Mouse (Mus musculus): Measurements from ENCODE around the gene Nek6. TPM values are rescaled to one million over a fixed set of nuclear protein-coding genes. Genes with fewer than 3 reads are reported as not detected.

The Nek6 gene
- polyA plus RNA-seq, 1 experiment from 2014 or later: 85.7 TPM

DNA sequence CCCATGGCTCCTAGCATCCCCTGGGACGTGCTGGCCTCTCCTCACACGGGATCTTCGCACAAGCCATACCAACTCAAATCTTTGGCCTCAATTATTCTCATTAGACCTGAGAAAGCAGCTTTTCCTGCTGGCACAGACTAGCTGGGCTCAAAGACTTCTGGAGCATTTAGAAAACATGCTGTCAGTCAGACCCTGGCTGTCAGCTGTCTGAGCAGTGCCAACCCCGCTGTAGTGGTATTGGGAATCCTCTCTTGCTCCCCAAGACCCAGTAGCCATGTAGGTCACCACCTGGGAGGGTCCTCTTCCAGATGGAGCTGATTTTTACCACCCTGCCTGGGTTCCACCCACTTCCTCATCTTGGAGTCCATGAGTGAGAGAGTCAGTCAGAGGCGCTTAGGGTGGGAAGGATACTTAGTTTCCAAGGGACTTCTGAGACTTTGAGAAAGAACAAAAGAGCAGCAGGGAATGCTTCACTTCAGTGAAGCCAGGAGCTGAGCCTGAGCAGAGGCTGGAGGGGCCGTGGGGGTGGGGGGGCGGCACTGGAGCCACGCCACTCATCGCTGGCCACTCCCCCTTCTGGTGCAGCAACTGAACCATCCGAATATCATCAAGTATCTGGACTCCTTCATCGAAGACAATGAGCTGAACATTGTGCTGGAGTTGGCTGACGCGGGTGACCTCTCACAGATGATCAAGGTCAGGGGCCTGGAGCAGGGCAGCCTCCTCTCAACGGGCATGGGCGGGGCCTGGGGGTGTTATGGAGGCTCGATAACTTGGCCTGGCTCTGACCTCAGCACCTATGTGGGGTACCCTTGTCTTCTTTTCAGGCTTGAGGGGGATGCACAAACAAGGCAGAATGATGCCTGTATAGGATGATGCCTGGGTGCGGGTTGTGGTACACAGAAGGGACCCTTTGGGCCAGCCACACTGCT is 49.1 kb downstream of the Nek6 start:
- WGBS: 51% methylated on average over 17 of the region's 17 CpGs
- Histone ChIP-seq H3K9me3 (replicated peaks) (no peaks in the 10 kb centered on the region), H3K27me3 (no peaks in the 10 kb centered on the region), H3K9ac (no peak overlapping the region), H3K4me1 (peaks cover 20% of the 10 kb centered on the region; the same call in 1 of the 2 replicates), H3K36me3 (peaks cover 11% of the 10 kb centered on the region; the same call in 1 of the 2 replicates), H3K4me2 (replicated peaks) (no peak overlapping the region), H3K4me3 (no peak overlapping the region), H3K27ac (no peak overlapping the region)
- peak; percentile 44; the same call in 1 of the 2 replicates for ATAC-seq (ENCODE audit: low FRiP score)

DNA sequence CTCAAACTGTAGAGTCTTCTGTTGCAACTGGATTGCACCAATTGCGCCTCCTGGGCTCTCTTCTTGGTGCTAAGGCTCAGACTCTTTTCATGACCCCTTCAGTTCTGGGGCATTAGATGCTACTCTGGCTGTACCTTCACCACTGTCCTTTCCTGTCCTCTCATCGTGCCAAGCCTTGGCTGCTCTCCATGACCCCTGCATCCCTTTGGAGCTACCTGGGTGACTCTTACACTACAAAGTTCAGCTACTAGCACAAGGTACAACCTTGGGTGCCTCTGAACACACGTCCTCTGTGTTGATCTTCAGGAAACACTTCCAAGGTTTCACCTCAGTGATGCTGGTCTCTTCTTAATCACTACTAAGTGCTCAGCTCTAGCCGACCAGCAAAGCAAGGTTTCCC is 51.2 kb downstream of the Nek6 start:
- Histone ChIP-seq H3K4me3 (no peak overlapping the region), H3K9ac (no peak overlapping the region), H3K4me2 (replicated peaks) (no peak overlapping the region), H3K27ac (no peak overlapping the region), H3K36me3 (peaks cover 11% of the 10 kb centered on the region; the same call in 1 of the 2 replicates), H3K4me1 (peaks cover 8% of the 10 kb centered on the region; the same call in 1 of the 2 replicates), H3K27me3 (no peaks in the 10 kb centered on the region), H3K9me3 (replicated peaks) (no peaks in the 10 kb centered on the region)
- WGBS: 92% methylated on average over 4 of the region's 4 CpGs
- ATAC-seq (ENCODE audit: low FRiP score): no peak

DNA sequence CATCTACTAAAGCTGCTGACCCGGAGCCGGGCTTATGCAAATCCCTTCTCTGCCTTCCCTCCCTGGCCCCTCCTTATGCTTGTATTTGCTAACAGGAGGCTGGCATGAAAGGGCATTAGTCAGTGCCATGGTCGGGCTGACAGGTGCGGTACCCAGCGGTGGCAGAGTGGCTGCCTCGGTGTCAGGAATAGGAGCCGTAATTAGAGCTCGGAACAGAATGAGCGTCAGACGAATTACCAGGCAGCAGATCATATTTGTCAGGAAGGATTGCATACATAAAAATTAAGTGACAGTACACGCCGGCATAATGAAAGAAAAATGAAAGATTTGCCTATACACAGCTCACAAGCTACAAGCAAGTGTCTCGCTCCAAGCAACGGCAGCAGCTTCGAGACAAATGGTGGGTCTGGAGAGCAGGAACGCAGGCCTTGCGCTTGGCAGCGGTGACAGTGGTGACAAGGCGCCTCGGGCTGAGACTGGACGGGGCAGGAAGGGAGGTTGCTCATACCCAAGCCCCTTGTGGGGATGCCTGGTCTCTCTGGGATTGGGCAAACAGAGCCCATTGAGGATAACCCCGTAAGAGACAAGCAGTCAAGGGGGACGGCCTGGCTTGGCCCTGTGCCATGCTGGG is 60.6 kb downstream of the Nek6 start:
- no peak overlapping the region for H3K9ac ChIP-seq
- H3K4me1 ChIP-seq: 0 out of 2 replicates have a peak, but pooled peaks cover 7% of the 10 kb centered on the region
- 74% methylated on average over 23 of the region's 23 CpGs for WGBS
- H3K9me3 ChIP-seq (replicated peaks): no peaks in the 10 kb centered on the region
- H3K27me3 ChIP-seq: no peaks in the 10 kb centered on the region
- H3K4me3 ChIP-seq: no peak overlapping the region
- H3K27ac ChIP-seq: 0 out of 2 replicates have a peak overlapping the region, but pooled peaks have one; percentile 36
- ATAC-seq (ENCODE audit: low FRiP score): 0 out of 2 replicates have a peak, but pooled peaks have one; percentile 49
- peaks cover 24% of the 10 kb centered on the region for H3K36me3 ChIP-seq
- H3K4me2 ChIP-seq (replicated peaks): no peak overlapping the region

DNA sequence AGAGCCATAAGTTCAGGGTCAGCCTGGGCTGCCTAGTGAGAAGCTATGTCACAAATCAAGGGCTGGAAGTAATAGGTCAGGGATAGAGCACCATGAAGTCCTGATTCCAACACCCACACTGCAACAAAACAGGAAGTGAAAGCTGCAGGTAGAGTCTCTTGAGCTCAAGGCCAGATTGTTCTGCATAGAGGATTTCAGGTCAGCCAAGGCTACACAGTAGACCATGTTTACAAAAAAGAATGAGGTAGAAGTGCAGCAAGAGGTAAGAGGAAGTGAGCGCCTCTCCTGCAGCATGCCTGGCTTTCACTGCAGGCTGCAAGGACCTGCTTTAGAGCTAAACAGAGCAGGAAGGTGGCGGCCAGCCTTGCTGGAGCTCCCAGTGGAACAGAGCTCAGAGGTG is 63.3 kb downstream of the Nek6 start:
- ATAC-seq (ENCODE audit: low FRiP score): no peak
- H3K9me3 ChIP-seq (replicated peaks): no peaks in the 10 kb centered on the region
- no peak overlapping the region for H3K4me2 ChIP-seq (replicated peaks)
- 98% methylated on average over 2 of the region's 2 CpGs for WGBS
- H3K27me3 ChIP-seq: no peaks in the 10 kb centered on the region
- peaks cover 26% of the 10 kb centered on the region for H3K4me1 ChIP-seq
- H3K27ac ChIP-seq: no peak overlapping the region
- H3K36me3 ChIP-seq: peaks cover 26% of the 10 kb centered on the region; the same call in 1 of the 2 replicates
- H3K9ac ChIP-seq: no peak overlapping the region
- H3K4me3 ChIP-seq: no peak overlapping the region

GRCm38 (mm10) chr2:38578602-38579521 is 67.4 kb downstream of the Nek6 start:
- no peaks in the 10 kb centered on the region for H3K27me3 ChIP-seq
- H3K27ac ChIP-seq: peak overlapping the region; percentile 86
- ATAC-seq (ENCODE audit: low FRiP score): peak; percentile 76
- H3K9me3 ChIP-seq (replicated peaks): no peaks in the 10 kb centered on the region
- H3K9ac ChIP-seq: peak overlapping the region; percentile 27; the same call in 1 of the 2 replicates
- peaks cover 23% of the 10 kb centered on the region; the same call in 1 of the 2 replicates for H3K36me3 ChIP-seq
- no peak overlapping the region for H3K4me3 ChIP-seq
- H3K4me1 ChIP-seq: peaks cover 27% of the 10 kb centered on the region
- no peak overlapping the region for H3K4me2 ChIP-seq (replicated peaks)
- WGBS: 51% methylated on average over 13 of the region's 13 CpGs

DNA sequence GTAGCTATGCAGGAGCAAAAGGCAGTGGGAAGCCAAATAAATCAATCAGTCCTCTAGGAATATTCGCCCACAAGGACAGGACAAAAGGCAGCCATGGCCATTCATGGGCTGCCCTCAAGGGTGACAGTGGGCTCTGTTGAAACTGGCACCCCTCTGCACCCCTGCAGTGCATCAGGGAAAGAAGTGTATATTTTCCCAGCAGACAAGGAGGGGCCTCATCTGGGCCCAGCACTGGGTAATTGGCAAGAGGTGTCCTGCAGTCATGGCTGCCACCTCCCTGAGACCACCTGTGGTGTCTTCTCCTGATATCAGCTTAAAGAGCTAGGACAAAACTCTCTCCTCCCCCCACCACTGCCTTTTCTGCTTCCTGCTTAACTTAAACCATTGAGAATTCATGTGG is 68.1 kb downstream of the Nek6 start:
- Histone ChIP-seq H3K36me3 (peaks cover 23% of the 10 kb centered on the region; the same call in 1 of the 2 replicates), H3K4me3 (no peak overlapping the region), H3K4me2 (replicated peaks) (no peak overlapping the region), H3K4me1 (peaks cover 33% of the 10 kb centered on the region), H3K9me3 (replicated peaks) (no peaks in the 10 kb centered on the region), H3K9ac (no peak overlapping the region), H3K27ac (peak overlapping the region; percentile 86), H3K27me3 (no peaks in the 10 kb centered on the region)
- ATAC-seq (ENCODE audit: low FRiP score): peak; percentile 21
- WGBS: 26% methylated on average over 1 of the region's 1 CpGs

GRCm38 (mm10) chr2:38583982-38584381 is 72.5 kb downstream of the Nek6 start:
- peaks cover 22% of the 10 kb centered on the region for H3K36me3 ChIP-seq
- no peak overlapping the region for H3K4me3 ChIP-seq
- H3K4me2 ChIP-seq (replicated peaks): no peak overlapping the region
- H3K9ac ChIP-seq: no peak overlapping the region
- 87% methylated on average over 2 of the region's 2 CpGs for WGBS
- no peak for ATAC-seq (ENCODE audit: low FRiP score)
- H3K4me1 ChIP-seq: peaks cover 39% of the 10 kb centered on the region
- H3K27ac ChIP-seq: peak overlapping the region; percentile 84
- H3K27me3 ChIP-seq: no peaks in the 10 kb centered on the region
- H3K9me3 ChIP-seq (replicated peaks): no peaks in the 10 kb centered on the region

- no peak overlapping the region for H3K4me3 ChIP-seq
- no peaks in the 10 kb centered on the region for H3K9me3 ChIP-seq (replicated peaks)
- ATAC-seq (ENCODE audit: low FRiP score): peak; percentile 82
- no peak overlapping the region for H3K4me2 ChIP-seq (replicated peaks)
- H3K27ac ChIP-seq: peak overlapping the region; percentile 84
- H3K9ac ChIP-seq: no peak overlapping the region
- H3K36me3 ChIP-seq: peaks cover 23% of the 10 kb centered on the region
- no peaks in the 10 kb centered on the region for H3K27me3 ChIP-seq
- 28% methylated on average over 13 of the region's 13 CpGs for WGBS
- peaks cover 32% of the 10 kb centered on the region for H3K4me1 ChIP-seq
Observed at GRCm38 (mm10) chr2:38584514-38585378, 73.3 kb downstream of the Nek6 start.

DNA sequence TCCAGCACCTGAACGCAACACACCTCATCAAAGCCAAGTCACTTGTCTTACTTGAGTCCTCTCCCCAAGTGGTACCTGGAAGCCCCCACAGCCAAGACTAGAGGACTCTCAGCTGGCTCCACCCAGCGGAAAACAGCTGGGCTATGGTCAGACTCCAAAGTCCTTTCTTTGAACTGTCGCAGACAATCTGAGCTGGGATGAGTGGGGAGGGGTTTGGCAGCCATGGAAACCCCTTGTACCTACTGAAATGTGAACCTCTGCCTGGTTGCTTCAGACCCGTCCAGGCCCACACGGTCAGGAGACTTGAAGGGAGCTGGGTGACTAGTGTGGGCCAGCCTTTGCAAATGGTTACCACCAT is 73.9 kb downstream of the Nek6 start:
- Histone ChIP-seq H3K36me3 (peaks cover 29% of the 10 kb centered on the region), H3K9me3 (replicated peaks) (no peaks in the 10 kb centered on the region), H3K27ac (peak overlapping the region; percentile 84), H3K27me3 (no peaks in the 10 kb centered on the region), H3K4me3 (no peak overlapping the region), H3K4me1 (peaks cover 28% of the 10 kb centered on the region), H3K4me2 (replicated peaks) (no peak overlapping the region), H3K9ac (no peak overlapping the region)
- peak; percentile 30; the same call in 1 of the 2 replicates for ATAC-seq (ENCODE audit: low FRiP score)
- 27% methylated on average over 5 of the region's 5 CpGs for WGBS

GRCm38 (mm10) chr2:38586733-38587132 is 75.3 kb downstream of the Nek6 start:
- H3K9me3 ChIP-seq (replicated peaks): no peaks in the 10 kb centered on the region
- H3K4me3 ChIP-seq: no peak overlapping the region
- peaks cover 30% of the 10 kb centered on the region for H3K4me1 ChIP-seq
- no peak overlapping the region for H3K27ac ChIP-seq
- no peak overlapping the region for H3K4me2 ChIP-seq (replicated peaks)
- WGBS: 89% methylated on average over 6 of the region's 6 CpGs
- H3K36me3 ChIP-seq: peaks cover 30% of the 10 kb centered on the region
- no peak overlapping the region for H3K9ac ChIP-seq
- H3K27me3 ChIP-seq: no peaks in the 10 kb centered on the region
- no peak for ATAC-seq (ENCODE audit: low FRiP score)

Measured in hindbrain, embryonic 12.5 days (tissue).